Mouse (Mus musculus) embryonic facial prominence, embryonic 10.5 days (tissue): ENCODE data around the gene Supt16. TPM values are rescaled to one million over a fixed set of nuclear protein-coding genes. Genes with fewer than 3 reads are reported as not detected.

ENCODE experiments used
- DNase-seq: peaks from one replicate; pipeline ENCODE4 v3.0.0-alpha.2; 2017; ENCODE audit warnings: low spot score
- H3K27ac ChIP-seq: fragments of 300-500 bp; sonication (generic); replicated peaks from 2 replicates; pipeline ENCODE4 v1.5.1; 2016; ENCODE audit warnings: mild to moderate bottlenecking
- H3K27me3 ChIP-seq: fragments of 300-500 bp; sonication (generic); replicated peaks from 2 replicates; pipeline ENCODE4 v1.6.1; 2016; ENCODE audit warnings: low read depth, mild to moderate bottlenecking; ENCODE audit not compliant: poor library complexity, severe bottlenecking
- H3K36me3 ChIP-seq: fragments of 300-500 bp; sonication (generic); replicated peaks from 2 replicates; pipeline ENCODE4 v1.6.1; 2016; ENCODE audit warnings: mild to moderate bottlenecking, moderate library complexity
- H3K4me1 ChIP-seq: fragments of 300-500 bp; sonication (generic); 2 replicates; pipeline ENCODE4 v1.6.1; 2016
- H3K4me3 ChIP-seq: fragments of 300-500 bp; sonication (generic); 2 replicates; pipeline ENCODE4 v1.5.1; 2016; ENCODE audit warnings: mild to moderate bottlenecking, moderate library complexity
- H3K9me3 ChIP-seq: fragments of 300-500 bp; sonication (generic); 2 replicates; pipeline ENCODE4 v1.6.1; 2016; ENCODE audit warnings: mild to moderate bottlenecking
- WGBS: fragments of 180-500 bp; shearing (Covaris S2); methylation state at CpG from one replicate; pipeline ENCODE4 v1.1.7; 2016; 5-methylcytosine and 5-hydroxymethylcytosine counted together
- polyA plus RNA-seq: library from polyadenylated mRNA; unstranded; fragments of >200 nt; fragmentation: Nextera tagmentation; extraction: Ambion mirVana; gene quantifications from 2 replicates; pipeline ENCODE4 v1.2.1, GENCODE M21; 2016

Gene Supt16
- 89.9 and 90.2 TPM in 2 replicates for polyA plus RNA-seq

GRCm38 (mm10) chr14:52197156-52197878, at the start of gene Supt16:
Gene Supt16, minus strand, starts transcription at chr14:52197416.
- H3K4me1 ChIP-seq, result peaks cover 20% of the 10 kb centered on the region
- peak within 1 kb of the TSS; percentile 99 for H3K27ac ChIP-seq
- peak; percentile 90 for DNase-seq
- no peaks in the 10 kb centered on the region for H3K9me3 ChIP-seq
- no peaks in the 10 kb centered on the region for H3K27me3 ChIP-seq
- H3K4me3 ChIP-seq, result peak within 1 kb of the TSS; percentile 98
- peaks cover 59% of the 10 kb centered on the region for H3K36me3 ChIP-seq
- WGBS, result under 1% methylated on average over 59 of the region's 59 CpGs

GRCm38 (mm10) chr14:52246129-52246528, 48.9 kb upstream of the Supt16 start:
- no peaks in the 10 kb centered on the region for H3K9me3 ChIP-seq
- DNase-seq, result no peak
- no peak overlapping the region for H3K4me3 ChIP-seq
- 89% methylated on average over 4 of the region's 4 CpGs for WGBS
- H3K36me3 ChIP-seq, result peaks cover 9% of the 10 kb centered on the region
- no peaks in the 10 kb centered on the region for H3K27me3 ChIP-seq
- H3K27ac ChIP-seq, result no peak overlapping the region
- peaks cover 16% of the 10 kb centered on the region for H3K4me1 ChIP-seq

- 15% methylated on average over 7 of the region's 7 CpGs for WGBS
- H3K36me3 ChIP-seq, result peaks cover 14% of the 10 kb centered on the region
- peak overlapping the region; percentile 81 for H3K27ac ChIP-seq
- H3K9me3 ChIP-seq, result no peaks in the 10 kb centered on the region
- no peaks in the 10 kb centered on the region for H3K27me3 ChIP-seq
- peak overlapping the region; percentile 88 for H3K4me3 ChIP-seq
- H3K4me1 ChIP-seq, result peaks cover 16% of the 10 kb centered on the region
- no peak for DNase-seq
These were observed 47.5 kb upstream of the Supt16 start for GRCm38 (mm10) chr14:52244690-52245042.

GRCm38 (mm10) chr14:52244041-52244689, 46.9 kb upstream of the Supt16 start:
- Histone ChIP-seq H3K27ac (peak overlapping the region; percentile 81), H3K4me3 (peak overlapping the region; percentile 88), H3K27me3 (no peaks in the 10 kb centered on the region), H3K36me3 (peaks cover 18% of the 10 kb centered on the region), H3K4me1 (peaks cover 16% of the 10 kb centered on the region), H3K9me3 (no peaks in the 10 kb centered on the region)
- WGBS, result under 1% methylated on average over 32 of the region's 32 CpGs
- DNase-seq, result peak; percentile 97

DNA sequence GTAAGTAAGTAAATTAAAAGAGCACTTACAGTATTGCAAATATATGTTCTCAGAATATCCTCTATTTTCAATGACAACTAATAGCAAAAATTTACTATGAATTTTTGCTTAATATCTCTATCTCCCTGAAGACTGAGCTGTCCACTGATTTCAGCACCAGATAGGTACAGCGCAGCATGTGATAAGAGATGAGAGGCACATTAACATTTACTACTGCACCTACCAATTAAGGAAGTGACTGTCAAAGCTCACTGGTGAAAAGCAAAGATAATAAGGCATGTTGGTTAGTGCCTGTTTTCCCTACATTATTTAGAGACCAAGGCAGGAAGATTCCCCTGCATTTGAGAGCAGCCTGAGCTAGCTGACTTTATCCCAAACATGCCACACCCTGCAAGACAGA, 39.0 kb upstream of the Supt16 start:
- 94% methylated on average over 1 of the region's 1 CpGs for WGBS
- H3K4me3 ChIP-seq, result no peak overlapping the region
- no peaks in the 10 kb centered on the region for H3K4me1 ChIP-seq
- H3K27me3 ChIP-seq, result no peaks in the 10 kb centered on the region
- H3K9me3 ChIP-seq, result no peaks in the 10 kb centered on the region
- peaks cover 85% of the 10 kb centered on the region for H3K36me3 ChIP-seq
- no peak overlapping the region for H3K27ac ChIP-seq
- no peak for DNase-seq

GRCm38 (mm10) chr14:52235165-52235564, 37.9 kb upstream of the Supt16 start:
- H3K36me3 ChIP-seq, result peaks cover 86% of the 10 kb centered on the region
- H3K4me3 ChIP-seq, result no peak overlapping the region
- no peak overlapping the region for H3K27ac ChIP-seq
- H3K4me1 ChIP-seq, result no peaks in the 10 kb centered on the region
- H3K9me3 ChIP-seq, result no peaks in the 10 kb centered on the region
- no peak for DNase-seq
- H3K27me3 ChIP-seq, result no peaks in the 10 kb centered on the region
- WGBS, result 91% methylated on average over 7 of the region's 7 CpGs

- Histone ChIP-seq H3K4me1 (no peaks in the 10 kb centered on the region), H3K9me3 (no peaks in the 10 kb centered on the region), H3K36me3 (peaks cover 100% of the 10 kb centered on the region), H3K27ac (no peak overlapping the region), H3K27me3 (no peaks in the 10 kb centered on the region), H3K4me3 (no peak overlapping the region)
- no peak for DNase-seq
- 88% methylated on average over 6 of the region's 6 CpGs for WGBS
These were observed 35.0 kb upstream of the Supt16 start for GRCm38 (mm10) chr14:52232249-52232648.

DNA sequence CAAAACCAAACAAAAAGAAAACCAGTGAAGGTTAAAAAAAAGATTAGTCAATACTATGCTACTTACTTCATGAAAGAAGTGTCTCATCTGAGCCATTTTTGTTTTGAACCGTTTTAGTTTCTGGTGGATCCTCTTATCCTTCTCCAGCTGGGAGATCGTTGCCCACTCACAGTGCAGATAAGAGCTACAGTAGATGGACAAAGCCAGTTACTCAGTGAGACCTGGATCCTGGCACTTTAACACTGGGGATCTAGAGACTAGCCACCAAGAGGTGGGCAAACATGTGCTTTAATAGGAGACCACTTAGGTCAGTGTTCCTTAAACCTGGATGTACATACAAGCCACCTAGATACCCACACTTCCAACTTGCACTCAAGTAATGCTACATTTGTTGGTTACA, 28.8 kb upstream of the Supt16 start:
- peaks cover 100% of the 10 kb centered on the region for H3K36me3 ChIP-seq
- H3K4me1 ChIP-seq, result no peaks in the 10 kb centered on the region
- no peaks in the 10 kb centered on the region for H3K9me3 ChIP-seq
- WGBS, result 91% methylated on average over 2 of the region's 2 CpGs
- no peak overlapping the region for H3K27ac ChIP-seq
- no peak overlapping the region for H3K4me3 ChIP-seq
- no peaks in the 10 kb centered on the region for H3K27me3 ChIP-seq
- DNase-seq, result no peak

DNA sequence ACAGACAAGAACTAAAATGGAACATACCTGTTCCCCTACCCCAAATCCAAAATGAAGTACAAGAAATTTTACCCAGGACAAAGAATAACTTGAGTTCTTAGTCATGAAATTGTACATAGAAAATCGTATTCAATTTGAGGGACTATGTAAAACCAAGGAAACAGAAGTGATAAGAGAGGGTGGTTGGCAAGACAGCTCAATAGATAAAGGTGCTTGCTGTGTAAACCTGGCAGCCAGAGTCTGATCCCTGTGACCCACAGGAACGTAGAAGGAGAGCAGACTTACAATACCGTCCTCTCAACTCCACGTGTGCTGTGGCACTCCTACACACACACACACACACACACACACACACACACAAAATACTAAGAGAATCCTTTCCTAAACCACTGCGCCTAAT, 20.0 kb upstream of the Supt16 start:
- WGBS, result 90% methylated on average over 5 of the region's 5 CpGs
- no peaks in the 10 kb centered on the region for H3K4me1 ChIP-seq
- no peaks in the 10 kb centered on the region for H3K9me3 ChIP-seq
- no peaks in the 10 kb centered on the region for H3K27me3 ChIP-seq
- H3K36me3 ChIP-seq, result peaks cover 99% of the 10 kb centered on the region
- H3K4me3 ChIP-seq, result no peak overlapping the region
- no peak for DNase-seq
- no peak overlapping the region for H3K27ac ChIP-seq

DNA sequence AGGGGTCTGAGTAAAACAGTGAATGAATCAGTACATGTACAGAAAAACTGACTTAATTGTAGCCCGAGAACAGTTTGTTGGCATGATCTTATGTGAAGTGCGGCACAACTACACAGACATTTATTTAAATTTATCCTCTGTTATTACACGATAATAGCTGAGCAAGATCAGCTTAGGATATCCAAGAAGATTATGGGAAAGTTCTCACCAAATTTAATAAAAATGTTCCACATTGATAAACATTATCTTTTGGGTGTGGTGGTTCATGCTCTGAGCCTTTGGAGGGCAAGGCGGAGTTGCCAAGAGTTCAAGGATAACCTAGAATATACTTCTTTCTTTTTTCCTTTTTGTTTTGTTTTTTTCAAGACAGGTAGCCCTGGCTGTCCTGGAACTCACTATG, 2.2 kb upstream of the Supt16 start:
- DNase-seq, result no peak
- H3K9me3 ChIP-seq, result no peaks in the 10 kb centered on the region
- peaks cover 62% of the 10 kb centered on the region for H3K36me3 ChIP-seq
- H3K4me3 ChIP-seq, result no peak overlapping the region
- no peaks in the 10 kb centered on the region for H3K27me3 ChIP-seq
- H3K27ac ChIP-seq, result no peak overlapping the region
- H3K4me1 ChIP-seq, result peaks cover 20% of the 10 kb centered on the region
- WGBS, result 95% methylated on average over 4 of the region's 4 CpGs

DNA sequence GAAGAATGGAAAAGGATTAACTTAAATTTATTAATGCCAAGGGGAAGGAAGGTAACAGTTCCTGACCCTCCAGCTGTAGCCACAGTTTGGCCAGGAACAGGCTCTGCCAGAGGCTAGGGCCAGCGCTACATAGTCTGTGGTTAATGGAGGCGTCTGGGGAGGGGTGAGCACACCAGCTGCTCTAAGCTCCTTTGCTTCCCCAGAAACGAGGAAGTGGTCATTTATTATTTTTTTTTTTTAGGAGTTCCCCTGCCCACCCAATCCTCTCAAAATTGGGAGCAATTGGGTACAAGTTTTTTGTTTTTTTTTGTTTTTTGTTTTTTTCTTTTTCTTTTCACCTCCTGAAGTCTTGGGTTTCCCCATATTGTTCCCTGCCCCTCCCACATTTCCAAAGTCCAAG, 925 bp upstream of the Supt16 start:
- Histone ChIP-seq H3K27ac (peak overlapping the region; percentile 99), H3K36me3 (peaks cover 59% of the 10 kb centered on the region), H3K9me3 (no peaks in the 10 kb centered on the region), H3K4me3 (peak overlapping the region; percentile 98), H3K4me1 (peaks cover 20% of the 10 kb centered on the region), H3K27me3 (no peaks in the 10 kb centered on the region)
- no peak for DNase-seq
- WGBS, result 31% methylated on average over 3 of the region's 3 CpGs

DNA sequence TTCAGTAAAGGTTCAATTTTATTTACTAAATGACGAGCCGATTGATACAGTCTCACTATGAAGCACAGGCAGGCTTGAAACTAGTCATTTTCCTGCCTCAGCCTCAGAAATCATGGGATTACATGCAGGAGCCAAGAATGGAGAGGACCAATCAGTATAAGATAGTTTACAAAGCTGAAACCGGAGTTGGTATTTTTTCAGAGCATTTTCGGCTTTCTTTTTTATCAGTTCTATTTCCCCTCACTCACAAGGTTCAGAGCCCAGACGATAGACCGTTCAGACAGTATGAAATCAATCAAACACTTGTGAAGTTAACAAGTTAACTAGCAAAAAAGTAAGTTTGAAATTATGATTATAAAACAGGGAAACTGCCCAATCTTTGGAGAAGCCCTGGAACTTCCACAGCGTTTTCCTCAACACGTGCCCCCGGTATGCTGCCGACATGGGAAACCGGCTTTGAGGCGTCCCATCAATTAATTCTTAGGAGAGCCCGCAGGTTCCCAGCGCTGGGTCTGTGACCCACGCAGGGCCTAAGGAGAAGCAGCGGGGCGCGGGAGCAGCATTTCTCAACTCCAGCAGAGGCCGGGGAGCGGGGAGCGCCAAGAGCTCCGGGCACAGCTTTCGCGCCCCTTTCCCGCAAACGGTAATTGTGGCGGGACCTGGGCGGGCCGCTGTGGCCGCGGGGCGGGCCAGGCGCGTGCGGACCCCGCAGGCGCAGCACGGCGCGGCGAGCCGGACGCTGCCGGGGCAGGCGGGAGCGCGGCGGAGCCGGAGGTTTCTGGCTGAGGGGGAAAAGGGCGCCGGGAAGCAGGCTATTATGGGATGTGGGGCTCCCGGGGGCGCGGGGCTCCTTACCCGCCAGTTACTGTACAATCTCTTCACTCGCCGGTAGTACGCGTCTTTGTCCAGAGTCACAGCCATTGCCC, 723 bp downstream of the Supt16 start:
- Histone ChIP-seq H3K27ac (peak overlapping the region; percentile 99), H3K9me3 (no peaks in the 10 kb centered on the region), H3K4me3 (peak overlapping the region; percentile 98), H3K27me3 (no peaks in the 10 kb centered on the region), H3K4me1 (peaks cover 20% of the 10 kb centered on the region), H3K36me3 (peaks cover 59% of the 10 kb centered on the region)
- 1% methylated on average over 59 of the region's 59 CpGs for WGBS
- no peak for DNase-seq
